Mouse (Mus musculus) heart, embryonic 16.5 days (tissue): ENCODE measurements around the gene Sfrp2. TPM values are rescaled to one million over a fixed set of nuclear protein-coding genes. Genes with fewer than 3 reads are reported as not detected.
A peak's percentile ranks its signal among the peaks of the same experiment; 100 is the strongest.

ENCODE experiments used
- ATAC-seq: fragments of 200-750 bp; cut with Nextera tagmentation; replicated peaks from 2 replicates; pipeline ENCODE4 v1.8.0; 2017; ENCODE audit warnings: moderate number of reproducible peaks; ENCODE audit not compliant: insufficient read depth, low FRiP score; ENCODE audit errors: extremely low read depth
- H3K27ac ChIP-seq: fragments of 300-500 bp; sonication (generic); 2 replicates; pipeline ENCODE4 v1.5.1; 2014; ENCODE audit warnings: mild to moderate bottlenecking, low read length, control low read depth, moderate library complexity
- H3K27me3 ChIP-seq: fragments of 300-500 bp; sonication (generic); 2 replicates; pipeline ENCODE4 v1.6.1; 2014; ENCODE audit warnings: low read length, mixed read lengths; ENCODE audit not compliant: control insufficient read depth, insufficient read depth
- H3K36me3 ChIP-seq: fragments of 300-500 bp; sonication (generic); 2 replicates; pipeline ENCODE4 v1.6.1; 2014; ENCODE audit not compliant: control insufficient read depth, insufficient read depth
- H3K4me1 ChIP-seq: fragments of 300-500 bp; sonication (generic); 2 replicates; pipeline ENCODE4 v1.6.1; 2014; ENCODE audit warnings: low read length, mixed read lengths; ENCODE audit not compliant: control insufficient read depth, insufficient read depth
- H3K4me2 ChIP-seq: fragments of 300-500 bp; sonication (generic); 2 replicates; pipeline ENCODE4 v1.6.1; 2014; ENCODE audit warnings: low read depth, mild to moderate bottlenecking, control low read depth, low read length
- H3K4me3 ChIP-seq: fragments of 300-500 bp; sonication (generic); 2 replicates; pipeline ENCODE4 v1.5.1; 2014; ENCODE audit warnings: mild to moderate bottlenecking, control low read depth, low read length
- H3K9ac ChIP-seq: fragments of 300-500 bp; sonication (generic); 2 replicates; pipeline ENCODE4 v1.6.1; 2014; ENCODE audit warnings: low read length, control low read depth
- H3K9me3 ChIP-seq: fragments of 300-500 bp; sonication (generic); replicated peaks from 2 replicates; pipeline ENCODE4 v1.6.1; 2016; ENCODE audit warnings: low read length; ENCODE audit not compliant: control insufficient read depth
- WGBS: fragments of 180-500 bp; shearing (Covaris S2); extraction: QIAGEN DNeasy Blood & Tissue Kit; methylation state at CpG from one replicate; pipeline ENCODE4 v1.1.7; 2014; 5-methylcytosine and 5-hydroxymethylcytosine counted together
- polyA plus RNA-seq: library from polyadenylated mRNA; unstranded; fragments of >200 nt; fragmentation: Nextera tagmentation; extraction: Ambion mirVana; gene quantifications from 2 replicates; pipeline ENCODE4 v1.2.1, GENCODE M21; 2015

Sfrp2 gene
- polyA plus RNA-seq, 1 experiment from 2014 or later: 142 TPM

DNA sequence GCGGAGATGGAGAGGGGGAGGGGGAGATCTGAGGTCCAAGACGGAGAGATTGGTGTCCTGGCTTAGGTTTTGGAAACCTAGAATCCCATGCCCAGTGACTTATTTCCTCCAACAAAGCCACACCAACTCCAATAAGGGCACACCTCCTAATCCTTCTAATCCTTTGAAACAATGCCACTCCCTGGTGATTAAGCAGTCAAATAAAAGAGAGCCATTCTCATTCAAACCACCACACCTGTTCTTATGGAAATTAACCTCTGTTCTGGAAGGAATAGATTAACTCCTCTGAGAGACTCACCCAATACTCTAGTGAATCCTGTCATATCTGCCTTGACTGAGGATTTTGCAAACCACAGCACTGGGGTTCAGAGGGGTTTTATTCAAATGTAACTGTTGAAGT lies 21.0 kb downstream of the Sfrp2 start:
- Histone ChIP-seq H3K4me1 (peaks cover 14% of the 10 kb centered on the region), H3K4me2 (no peak overlapping the region), H3K4me3 (no peak overlapping the region), H3K9me3 (peaks cover 3% of the 10 kb centered on the region; the same call in 1 of the 2 replicates), H3K27me3 (peaks cover 5% of the 10 kb centered on the region; the same call in 1 of the 2 replicates), H3K9ac (no peak overlapping the region), H3K27ac (no peak overlapping the region), H3K36me3 (no peaks in the 10 kb centered on the region)
- ATAC-seq: no peak
- WGBS: 84% methylated on average over 2 of the region's 2 CpGs

DNA sequence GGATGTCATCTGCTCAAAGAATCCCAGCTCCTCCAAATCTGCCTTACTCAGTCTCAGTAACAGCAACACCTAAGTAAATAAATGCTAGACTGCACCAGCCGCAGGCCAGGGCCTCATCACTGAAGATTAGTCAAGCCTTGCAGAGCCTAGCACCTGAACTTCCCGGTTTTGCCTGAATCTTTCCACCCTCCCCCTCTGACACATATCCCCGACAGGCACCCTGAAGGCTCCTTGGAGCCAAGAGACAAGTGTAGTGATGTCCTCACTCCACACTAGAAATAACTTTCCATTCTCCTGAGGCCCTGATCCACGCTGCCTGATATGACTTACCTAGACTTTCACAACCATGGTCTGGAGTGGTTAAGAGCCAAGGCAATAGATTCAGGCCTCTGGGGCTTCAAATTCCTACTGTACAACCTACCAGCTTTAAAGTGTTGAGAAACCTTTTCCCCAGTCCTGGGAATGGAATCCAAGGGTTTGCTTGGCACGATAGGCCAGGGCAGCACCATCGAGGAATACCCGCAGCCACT lies 21.7 kb downstream of the Sfrp2 start:
- Histone ChIP-seq H3K27ac (no peak overlapping the region), H3K36me3 (no peaks in the 10 kb centered on the region), H3K4me3 (no peak overlapping the region), H3K9ac (no peak overlapping the region), H3K9me3 (peaks cover 3% of the 10 kb centered on the region; the same call in 1 of the 2 replicates), H3K4me1 (peaks cover 14% of the 10 kb centered on the region), H3K27me3 (peaks cover 5% of the 10 kb centered on the region; the same call in 1 of the 2 replicates), H3K4me2 (no peak overlapping the region)
- WGBS: 82% methylated on average over 7 of the region's 7 CpGs
- no peak for ATAC-seq

DNA sequence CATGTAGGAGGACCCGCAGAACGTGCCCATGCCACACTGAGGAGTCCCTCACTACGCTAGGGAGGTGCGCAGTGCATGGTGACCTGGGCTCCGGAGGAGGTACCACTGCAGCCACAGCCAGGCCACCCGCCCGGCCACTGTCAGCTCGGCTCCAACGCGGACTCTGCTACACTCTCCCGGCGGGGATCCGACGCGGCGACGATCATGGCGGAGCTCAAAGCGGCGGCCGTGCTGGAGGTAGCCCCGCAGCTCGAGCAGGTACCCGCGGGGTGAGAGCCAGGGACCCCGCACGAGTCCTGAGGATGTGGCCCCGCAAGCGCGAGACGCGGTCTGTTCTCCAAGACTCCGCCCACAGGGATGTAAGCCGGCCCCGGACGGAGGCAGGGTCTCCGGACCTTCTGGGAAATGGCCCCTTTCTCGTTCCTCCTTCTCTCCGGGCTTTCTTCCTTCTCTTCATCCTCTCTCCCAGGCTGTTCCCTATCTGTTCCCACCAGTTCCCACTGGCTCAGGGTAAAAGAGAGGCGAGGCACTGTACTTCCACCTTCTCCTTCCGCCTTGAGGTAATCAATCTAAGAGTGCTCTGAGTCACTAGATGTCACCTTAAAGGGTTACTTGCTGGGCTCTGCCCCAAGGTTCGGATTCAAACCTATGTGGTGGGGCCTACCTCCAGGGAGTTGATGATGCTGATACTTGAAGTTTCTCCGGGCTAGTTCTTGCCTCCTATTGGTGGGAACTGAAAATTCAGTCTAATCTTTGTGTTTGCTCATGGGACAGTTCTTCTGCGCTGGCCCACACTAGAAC lies 23.7 kb downstream of the Sfrp2 start:
- H3K27ac ChIP-seq: no peak overlapping the region
- WGBS: 3% methylated on average over 44 of the region's 44 CpGs

DNA sequence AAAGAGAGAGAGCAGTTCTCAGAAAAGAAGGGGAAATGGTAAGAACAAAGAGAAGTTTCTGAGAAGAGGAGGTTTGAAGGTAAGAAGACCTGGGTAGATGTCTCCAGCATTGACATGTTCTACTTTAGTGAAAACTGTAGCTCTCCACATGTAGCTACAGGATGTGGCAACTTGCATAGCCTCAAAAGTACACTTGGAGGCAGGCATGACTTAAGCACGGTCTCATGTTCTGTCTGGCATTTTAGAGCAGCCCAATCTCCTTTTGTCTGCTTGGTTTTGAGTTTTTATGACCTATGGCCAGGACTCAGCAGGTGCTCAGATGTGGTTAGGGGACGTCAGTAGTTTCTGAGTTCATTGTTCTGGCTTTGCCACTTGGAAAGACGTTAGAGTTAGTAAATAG lies 25.3 kb downstream of the Sfrp2 start:
- WGBS: 70% methylated on average over 3 of the region's 3 CpGs
- no peak for ATAC-seq

More for the DNA sequence above, 23.7 kb downstream of the Sfrp2 start:
- Histone ChIP-seq H3K4me3 (peak overlapping the region; percentile 62), H3K27me3 (peaks cover 5% of the 10 kb centered on the region; the same call in 1 of the 2 replicates), H3K4me2 (peak overlapping the region; percentile 76), H3K36me3 (no peaks in the 10 kb centered on the region), H3K9ac (peak overlapping the region; percentile 65), H3K4me1 (0 out of 2 replicates have a peak, but pooled peaks cover 5% of the 10 kb centered on the region), H3K9me3 (peaks cover 3% of the 10 kb centered on the region; the same call in 1 of the 2 replicates)
- ATAC-seq: peak; percentile 39; the same call in 1 of the 2 replicates

DNA sequence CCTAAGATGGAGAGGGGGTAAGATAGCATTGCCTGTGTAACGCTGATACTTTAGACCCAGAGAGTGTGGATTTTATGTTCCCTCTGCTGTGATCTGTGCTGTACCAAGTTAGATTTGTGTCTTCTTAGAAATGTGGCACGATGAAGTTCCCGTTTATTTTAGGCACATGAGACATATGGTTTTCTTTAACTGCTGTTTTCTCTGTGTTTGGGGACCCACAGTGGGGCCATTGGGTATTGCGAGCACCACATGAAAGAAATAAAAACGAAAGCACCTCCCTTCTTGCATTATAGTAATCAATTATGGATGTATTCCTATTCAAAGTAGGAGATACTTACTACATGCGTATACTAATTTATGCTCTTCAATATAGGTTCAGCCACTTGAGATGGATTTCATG lies 31.0 kb downstream of the Sfrp2 start:
- peaks cover 4% of the 10 kb centered on the region for H3K9me3 ChIP-seq
- H3K4me1 ChIP-seq: no peaks in the 10 kb centered on the region
- no peak overlapping the region for H3K4me2 ChIP-seq
- ATAC-seq: no peak
- H3K36me3 ChIP-seq: no peaks in the 10 kb centered on the region
- 67% methylated on average over 6 of the region's 6 CpGs for WGBS
- no peaks in the 10 kb centered on the region for H3K27me3 ChIP-seq
- no peak overlapping the region for H3K4me3 ChIP-seq
- no peak overlapping the region for H3K27ac ChIP-seq
- no peak overlapping the region for H3K9ac ChIP-seq

More for the DNA sequence above, 25.3 kb downstream of the Sfrp2 start:
- H3K9ac ChIP-seq: no peak overlapping the region
- H3K9me3 ChIP-seq: peaks cover 3% of the 10 kb centered on the region; the same call in 1 of the 2 replicates
- H3K27me3 ChIP-seq: peaks cover 5% of the 10 kb centered on the region; the same call in 1 of the 2 replicates
- H3K4me2 ChIP-seq: no peak overlapping the region
- H3K36me3 ChIP-seq: no peaks in the 10 kb centered on the region
- 0 out of 2 replicates have a peak, but pooled peaks cover 5% of the 10 kb centered on the region for H3K4me1 ChIP-seq
- H3K4me3 ChIP-seq: no peak overlapping the region
- 0 out of 2 replicates have a peak overlapping the region, but pooled peaks have one; percentile 42 for H3K27ac ChIP-seq

DNA sequence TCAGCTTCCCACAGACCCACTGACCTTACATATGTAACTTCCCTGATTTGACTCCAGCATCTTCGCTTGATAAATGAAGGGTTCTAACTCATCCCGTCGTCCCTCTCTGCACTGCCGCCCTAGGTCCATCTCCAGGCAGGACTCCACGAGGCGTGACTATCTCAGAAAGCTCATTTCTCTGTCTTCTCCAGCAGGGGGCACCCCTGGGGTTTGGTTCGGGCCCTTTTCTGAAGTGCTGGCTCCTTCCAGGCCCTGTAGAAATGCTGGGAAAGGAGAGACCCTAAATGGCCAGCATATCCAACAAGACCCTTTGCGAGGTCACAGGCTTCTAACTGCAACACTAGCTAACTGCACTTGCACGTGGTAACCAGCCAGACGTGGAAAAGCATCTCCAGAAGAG lies 31.7 kb downstream of the Sfrp2 start:
- Histone ChIP-seq H3K27ac (no peak overlapping the region), H3K27me3 (no peaks in the 10 kb centered on the region), H3K36me3 (no peaks in the 10 kb centered on the region), H3K4me3 (no peak overlapping the region), H3K9ac (no peak overlapping the region), H3K9me3 (peaks cover 4% of the 10 kb centered on the region), H3K4me1 (no peaks in the 10 kb centered on the region), H3K4me2 (peak overlapping the region; percentile 42)
- ATAC-seq: peak; percentile 14; the same call in 1 of the 2 replicates
- 4% methylated on average over 10 of the region's 10 CpGs for WGBS

DNA sequence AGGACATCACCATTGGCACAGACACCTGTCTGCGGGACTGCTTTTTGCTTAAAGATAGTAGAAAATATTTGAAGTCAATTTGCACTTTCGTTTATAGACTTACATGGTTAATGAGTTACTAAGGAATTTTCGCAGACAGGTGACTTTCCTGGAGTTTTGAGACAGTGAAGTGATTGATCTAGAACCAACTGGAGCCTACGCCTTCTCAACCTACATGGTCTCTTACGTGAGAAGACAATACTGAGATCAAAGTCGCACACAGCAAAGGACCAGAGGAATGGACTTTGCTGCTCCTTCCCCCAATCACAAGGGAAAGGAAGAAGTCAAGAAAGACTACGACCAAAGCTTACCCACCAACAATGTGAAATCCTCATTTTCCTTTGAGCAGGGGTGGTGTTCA lies 33.4 kb downstream of the Sfrp2 start:
- H3K27me3 ChIP-seq: no peaks in the 10 kb centered on the region
- no peak overlapping the region for H3K4me2 ChIP-seq
- WGBS: 82% methylated on average over 7 of the region's 7 CpGs
- H3K36me3 ChIP-seq: no peaks in the 10 kb centered on the region
- no peak for ATAC-seq
- no peaks in the 10 kb centered on the region for H3K4me1 ChIP-seq
- no peak overlapping the region for H3K9ac ChIP-seq
- H3K9me3 ChIP-seq: peaks cover 4% of the 10 kb centered on the region
- H3K27ac ChIP-seq: no peak overlapping the region
- H3K4me3 ChIP-seq: no peak overlapping the region

DNA sequence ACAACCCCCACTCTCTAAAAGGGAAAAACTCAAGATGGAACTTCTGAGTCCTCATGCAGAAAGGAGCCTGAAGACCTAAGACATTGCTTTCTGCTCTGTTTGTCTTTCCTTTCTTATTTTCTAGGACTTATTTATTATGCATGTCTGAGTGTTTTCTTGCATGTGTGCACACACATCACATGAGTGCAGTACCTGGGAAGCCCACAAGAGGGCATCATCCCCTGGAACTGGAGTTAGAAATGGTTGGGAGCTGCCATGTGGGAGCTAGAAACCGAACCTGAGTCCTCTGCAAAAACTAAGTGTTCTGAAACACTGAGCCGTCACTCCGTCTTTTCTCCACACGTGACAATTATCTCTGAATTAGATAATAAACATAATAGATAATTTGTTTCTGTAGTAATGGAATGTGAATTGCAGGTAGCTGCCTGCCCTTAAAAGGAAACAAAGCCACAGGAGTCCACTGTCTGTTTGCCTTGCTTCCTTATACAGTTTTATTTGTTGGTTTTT lies 35.6 kb downstream of the Sfrp2 start:
- no peaks in the 10 kb centered on the region for H3K36me3 ChIP-seq
- WGBS: 94% methylated on average over 4 of the region's 4 CpGs

DNA sequence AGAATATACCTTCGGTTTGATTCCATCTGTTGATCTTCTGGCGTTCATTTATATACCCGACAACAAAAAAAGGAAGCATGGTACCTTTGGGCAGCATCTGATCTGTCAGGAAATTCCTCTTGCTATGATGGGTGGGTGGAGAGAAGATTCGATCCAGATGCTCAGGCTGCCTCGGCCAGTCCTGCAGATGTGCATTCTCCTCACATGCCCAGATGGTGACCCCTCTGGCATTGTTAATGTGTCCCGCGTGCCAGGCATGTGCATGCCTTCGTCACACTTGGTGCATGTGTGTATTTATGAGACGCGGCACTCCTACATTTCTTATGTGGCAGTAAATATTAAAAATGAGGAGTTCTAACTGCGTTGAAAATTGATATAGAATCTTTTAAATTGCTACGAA lies 42.4 kb downstream of the Sfrp2 start:
- ATAC-seq: no peak
- Histone ChIP-seq H3K4me2 (no peak overlapping the region), H3K4me1 (no peaks in the 10 kb centered on the region), H3K27me3 (no peaks in the 10 kb centered on the region), H3K36me3 (no peaks in the 10 kb centered on the region), H3K27ac (no peak overlapping the region), H3K9ac (no peak overlapping the region), H3K9me3 (no peaks in the 10 kb centered on the region), H3K4me3 (no peak overlapping the region)
- WGBS: 85% methylated on average over 12 of the region's 12 CpGs

More for the DNA sequence above, 35.6 kb downstream of the Sfrp2 start:
- H3K27me3 ChIP-seq: no peaks in the 10 kb centered on the region
- H3K27ac ChIP-seq: no peak overlapping the region
- peaks cover 4% of the 10 kb centered on the region for H3K9me3 ChIP-seq
- H3K4me1 ChIP-seq: no peaks in the 10 kb centered on the region
- no peak overlapping the region for H3K9ac ChIP-seq
- H3K4me3 ChIP-seq: no peak overlapping the region
- ATAC-seq: no peak
- H3K4me2 ChIP-seq: no peak overlapping the region
